Mouse (Mus musculus): ENCODE data around the gene Mpnd. TPM values are rescaled to one million over a fixed set of nuclear protein-coding genes. Genes with fewer than 3 reads are reported as not detected.

Mpnd gene
- polyA plus RNA-seq, 1 experiment: 424 TPM

DNA sequence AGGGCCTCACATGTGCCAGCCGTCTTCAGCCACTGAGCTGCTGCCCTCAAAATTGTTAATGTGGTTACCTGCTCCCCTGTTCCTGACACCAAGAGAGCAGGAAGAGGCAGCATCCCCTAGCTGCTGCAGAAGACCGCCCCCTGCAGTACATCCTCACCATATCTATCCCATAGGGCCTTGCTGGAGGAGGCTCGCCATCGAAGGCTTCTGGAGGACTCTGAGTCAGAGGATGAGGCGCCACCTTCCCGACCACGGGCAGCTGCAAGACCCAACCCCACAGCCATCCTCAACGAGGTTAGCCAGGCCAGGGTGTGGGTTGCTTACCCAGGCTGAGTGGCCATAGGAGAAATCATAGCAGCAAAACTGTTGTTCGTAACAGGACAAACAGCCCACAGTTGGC, 40.5 kb upstream of the Mpnd start:
- peaks cover 3% of the 10 kb centered on the region; the same call in 1 of the 2 replicates for H3K27me3 ChIP-seq (ENCODE audit: control insufficient read depth, insufficient read depth, low read length)
- peaks cover 44% of the 10 kb centered on the region for H3K36me3 ChIP-seq (ENCODE audit: control insufficient read depth, insufficient read depth, low read length)
- peaks cover under 1% of the 10 kb centered on the region; the same call in 1 of the 2 replicates for H3K4me1 ChIP-seq (ENCODE audit: control insufficient read depth, insufficient read depth, insufficient read length, low read length)
- no peak overlapping the region for H3K27ac ChIP-seq (ENCODE audit: insufficient read depth, low read depth, low read length)
- TF ChIP-seq CTCF (IDR thresholded peaks at IDR 0.05; ENCODE audit: extremely low read depth, insufficient read length, insufficient replicate concordance, low read depth, low read length): no peak
- no peak for TF ChIP-seq POLR2A (IDR thresholded peaks at IDR 0.05; ENCODE audit: low read depth, low read length)
- WGBS: 87% methylated on average over 9 of the region's 9 CpGs
- no peak overlapping the region for H3K4me3 ChIP-seq (ENCODE audit: low read depth, low read length)

DNA sequence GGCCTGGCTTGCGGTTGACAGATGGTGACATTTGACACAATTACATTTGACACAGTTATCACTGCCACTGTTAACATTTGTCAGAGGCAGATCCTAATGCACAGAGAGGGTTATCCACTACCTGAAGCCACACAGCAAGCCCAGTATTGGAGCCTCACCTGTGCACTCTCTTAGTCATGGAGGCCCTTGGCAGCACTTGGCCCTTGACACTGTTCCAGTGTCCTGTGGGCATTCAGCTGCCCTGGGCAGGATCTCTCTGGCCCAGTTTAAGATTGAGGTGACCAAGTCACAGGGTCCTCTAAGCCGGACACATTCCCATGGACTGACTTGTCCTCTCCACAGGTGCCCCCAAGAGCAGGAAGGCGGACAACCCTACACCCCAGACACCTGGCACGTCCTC, 38.3 kb upstream of the Mpnd start:
- no peak for TF ChIP-seq CTCF (IDR thresholded peaks at IDR 0.05; ENCODE audit: extremely low read depth, insufficient read length, insufficient replicate concordance, low read depth, low read length)
- no peak for TF ChIP-seq POLR2A (IDR thresholded peaks at IDR 0.05; ENCODE audit: low read depth, low read length)
- WGBS: 95% methylated on average over 4 of the region's 4 CpGs
- H3K4me1 ChIP-seq (ENCODE audit: control insufficient read depth, insufficient read depth, insufficient read length, low read length): peaks cover 4% of the 10 kb centered on the region; the same call in 1 of the 2 replicates
- H3K27ac ChIP-seq (ENCODE audit: insufficient read depth, low read depth, low read length): no peak overlapping the region
- peaks cover 21% of the 10 kb centered on the region for H3K27me3 ChIP-seq (ENCODE audit: control insufficient read depth, insufficient read depth, low read length)
- peaks cover 39% of the 10 kb centered on the region for H3K36me3 ChIP-seq (ENCODE audit: control insufficient read depth, insufficient read depth, low read length)
- H3K4me3 ChIP-seq (ENCODE audit: low read depth, low read length): no peak overlapping the region

DNA sequence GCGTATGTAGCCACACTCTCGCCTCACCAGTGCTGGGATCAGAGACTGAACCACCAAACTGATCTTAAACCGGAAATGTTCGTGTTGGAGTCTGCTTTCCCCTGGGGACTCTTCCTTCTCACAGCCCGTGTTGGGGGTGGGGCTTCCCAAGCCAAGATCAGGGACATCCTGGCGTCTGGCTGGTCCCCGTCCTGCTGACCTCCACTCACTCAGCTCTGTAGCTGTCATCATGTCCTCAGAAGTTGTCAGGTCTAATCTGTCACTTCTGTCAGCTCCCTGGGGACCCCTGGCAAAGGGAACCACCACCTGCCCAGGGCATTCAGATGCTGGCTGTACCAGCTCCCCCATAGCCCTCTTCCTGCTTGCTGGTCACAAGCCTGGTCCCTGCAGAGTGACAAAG, 37.3 kb upstream of the Mpnd start:
- WGBS: 72% methylated on average over 7 of the region's 7 CpGs
- Histone ChIP-seq H3K36me3 (ENCODE audit: control insufficient read depth, insufficient read depth, low read length) (peaks cover 37% of the 10 kb centered on the region), H3K27ac (ENCODE audit: insufficient read depth, low read depth, low read length) (no peak overlapping the region), H3K4me3 (ENCODE audit: low read depth, low read length) (no peak overlapping the region), H3K27me3 (ENCODE audit: control insufficient read depth, insufficient read depth, low read length) (peaks cover 21% of the 10 kb centered on the region), H3K4me1 (ENCODE audit: control insufficient read depth, insufficient read depth, insufficient read length, low read length) (peaks cover 4% of the 10 kb centered on the region; the same call in 1 of the 2 replicates)
- no peak for TF ChIP-seq CTCF (IDR thresholded peaks at IDR 0.05; ENCODE audit: extremely low read depth, insufficient read length, insufficient replicate concordance, low read depth, low read length)
- no peak for TF ChIP-seq POLR2A (IDR thresholded peaks at IDR 0.05; ENCODE audit: low read depth, low read length)

DNA sequence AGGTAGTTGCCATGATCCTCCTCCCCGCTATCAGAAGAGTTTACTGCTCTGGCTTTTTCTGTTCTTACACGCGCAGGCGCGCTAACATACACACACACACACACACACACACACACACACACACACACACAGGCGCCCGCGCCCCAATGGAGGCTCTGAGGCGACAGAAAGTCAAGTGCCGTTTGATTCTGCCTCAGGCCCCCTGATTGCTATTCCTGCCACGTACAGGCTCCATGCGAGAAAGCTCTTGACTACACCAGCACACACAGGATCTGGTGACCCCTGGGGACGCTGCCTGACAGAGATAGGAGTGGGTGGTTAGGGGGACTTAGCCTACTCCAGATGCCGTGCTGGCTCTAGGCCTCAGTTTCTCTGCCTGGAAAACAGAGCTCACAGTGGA, 36.0 kb upstream of the Mpnd start:
- 34% methylated on average over 14 of the region's 14 CpGs for WGBS
- peaks cover 21% of the 10 kb centered on the region for H3K27me3 ChIP-seq (ENCODE audit: control insufficient read depth, insufficient read depth, low read length)
- H3K4me3 ChIP-seq (ENCODE audit: low read depth, low read length): no peak overlapping the region
- H3K36me3 ChIP-seq (ENCODE audit: control insufficient read depth, insufficient read depth, low read length): peaks cover 28% of the 10 kb centered on the region
- no peak overlapping the region for H3K27ac ChIP-seq (ENCODE audit: insufficient read depth, low read depth, low read length)
- no peak for TF ChIP-seq CTCF (IDR thresholded peaks at IDR 0.05; ENCODE audit: extremely low read depth, insufficient read length, insufficient replicate concordance, low read depth, low read length)
- TF ChIP-seq POLR2A (IDR thresholded peaks at IDR 0.05; ENCODE audit: low read depth, low read length): no peak
- peaks cover 4% of the 10 kb centered on the region; the same call in 1 of the 2 replicates for H3K4me1 ChIP-seq (ENCODE audit: control insufficient read depth, insufficient read depth, insufficient read length, low read length)

DNA sequence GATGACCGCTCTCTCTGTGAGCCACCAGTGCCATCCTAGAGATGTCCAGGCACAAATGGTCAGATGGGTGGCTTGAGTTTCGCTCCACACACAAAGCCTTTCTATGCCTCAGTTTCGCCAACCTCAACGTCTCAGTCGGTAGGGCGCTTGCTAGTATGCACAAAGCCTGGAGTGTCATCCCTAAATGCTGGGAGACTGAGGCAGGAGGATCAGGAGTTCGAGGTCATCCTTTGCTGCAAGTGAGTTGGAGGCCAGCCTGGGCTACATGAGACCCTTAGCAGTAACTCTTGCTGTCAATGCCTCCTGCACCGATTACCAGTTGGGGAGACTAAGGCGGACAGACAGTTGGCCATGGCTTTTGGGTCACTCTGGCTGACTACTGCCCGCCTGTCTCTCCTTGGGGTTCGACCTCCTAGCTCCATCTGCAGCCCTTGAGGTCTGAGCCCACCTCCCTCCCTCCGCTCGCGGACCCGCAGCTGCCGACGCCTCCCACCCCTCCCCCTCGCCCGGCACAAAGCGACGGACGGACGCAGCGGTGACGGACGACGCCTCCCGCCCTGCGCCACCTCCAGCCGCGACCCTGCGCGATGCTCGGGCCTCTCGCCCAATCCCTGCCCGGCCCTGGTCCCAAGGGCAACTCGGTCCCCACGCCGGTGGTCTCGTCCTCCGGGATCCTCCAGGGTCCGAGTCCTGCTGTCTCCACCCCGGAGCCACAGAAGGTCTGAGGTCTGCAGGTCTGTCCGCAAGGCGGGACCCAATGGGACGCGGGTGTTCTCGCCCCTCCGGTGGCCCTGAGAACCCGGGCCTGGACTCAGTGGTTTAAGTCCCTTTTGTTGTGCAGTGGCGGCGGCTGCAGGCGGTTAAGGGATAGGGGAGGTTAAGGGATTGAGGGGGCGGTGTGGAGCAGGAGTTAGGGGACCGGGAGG, 35.3 kb upstream of the Mpnd start, which contains the start of gene Shd:
Gene Shd (plus strand): TSS at position 502 of the 926 bp plus-strand sequence.
- 10% methylated on average over 55 of the region's 55 CpGs for WGBS
- H3K27ac ChIP-seq (ENCODE audit: insufficient read depth, low read depth, low read length): no peak within 1 kb of the TSS

DNA sequence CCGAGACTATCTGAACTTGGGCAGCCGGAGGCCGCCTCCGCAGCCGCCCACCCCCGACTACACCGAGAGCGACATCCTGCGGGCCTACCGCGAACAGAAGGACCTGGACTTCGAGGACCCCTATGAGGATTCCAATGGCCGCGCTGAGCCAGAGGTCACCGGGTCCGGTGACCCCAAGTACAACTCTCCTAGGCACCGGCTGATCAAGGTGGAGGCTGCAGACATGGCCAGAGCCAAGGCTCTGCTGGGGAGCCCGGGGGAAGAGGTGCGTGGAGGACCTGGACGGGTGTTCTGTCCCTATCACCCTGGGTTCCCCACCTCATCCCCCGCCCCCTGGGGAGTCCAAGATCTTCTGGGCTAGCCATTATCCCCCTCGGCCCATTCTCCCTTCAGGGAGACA, 34.1 kb upstream of the Mpnd start:
- Histone ChIP-seq H3K4me3 (ENCODE audit: low read depth, low read length) (no peak overlapping the region), H3K27ac (ENCODE audit: insufficient read depth, low read depth, low read length) (no peak overlapping the region), H3K4me1 (ENCODE audit: control insufficient read depth, insufficient read depth, insufficient read length, low read length) (peaks cover 9% of the 10 kb centered on the region), H3K27me3 (ENCODE audit: control insufficient read depth, insufficient read depth, low read length) (peaks cover 21% of the 10 kb centered on the region), H3K36me3 (ENCODE audit: control insufficient read depth, insufficient read depth, low read length) (peaks cover 13% of the 10 kb centered on the region; the same call in 1 of the 2 replicates)
- 61% methylated on average over 22 of the region's 22 CpGs for WGBS
- TF ChIP-seq CTCF (IDR thresholded peaks at IDR 0.05; ENCODE audit: extremely low read depth, insufficient read length, insufficient replicate concordance, low read depth, low read length): no peak
- TF ChIP-seq POLR2A (IDR thresholded peaks at IDR 0.05; ENCODE audit: low read depth, low read length): no peak

More for the DNA sequence above, 35.3 kb upstream of the Mpnd start, which contains the start of gene Shd:
- Histone ChIP-seq H3K4me3 (ENCODE audit: low read depth, low read length) (peak within 1 kb of the TSS; percentile 56), H3K27me3 (ENCODE audit: control insufficient read depth, insufficient read depth, low read length) (peaks cover 21% of the 10 kb centered on the region), H3K4me1 (ENCODE audit: control insufficient read depth, insufficient read depth, insufficient read length, low read length) (peaks cover 4% of the 10 kb centered on the region; the same call in 1 of the 2 replicates), H3K36me3 (ENCODE audit: control insufficient read depth, insufficient read depth, low read length) (peaks cover 22% of the 10 kb centered on the region)
- TF ChIP-seq CTCF (IDR thresholded peaks at IDR 0.05; ENCODE audit: extremely low read depth, insufficient read length, insufficient replicate concordance, low read depth, low read length) (no peak), POLR2A (IDR thresholded peaks at IDR 0.05; ENCODE audit: low read depth, low read length) (no peak)

DNA sequence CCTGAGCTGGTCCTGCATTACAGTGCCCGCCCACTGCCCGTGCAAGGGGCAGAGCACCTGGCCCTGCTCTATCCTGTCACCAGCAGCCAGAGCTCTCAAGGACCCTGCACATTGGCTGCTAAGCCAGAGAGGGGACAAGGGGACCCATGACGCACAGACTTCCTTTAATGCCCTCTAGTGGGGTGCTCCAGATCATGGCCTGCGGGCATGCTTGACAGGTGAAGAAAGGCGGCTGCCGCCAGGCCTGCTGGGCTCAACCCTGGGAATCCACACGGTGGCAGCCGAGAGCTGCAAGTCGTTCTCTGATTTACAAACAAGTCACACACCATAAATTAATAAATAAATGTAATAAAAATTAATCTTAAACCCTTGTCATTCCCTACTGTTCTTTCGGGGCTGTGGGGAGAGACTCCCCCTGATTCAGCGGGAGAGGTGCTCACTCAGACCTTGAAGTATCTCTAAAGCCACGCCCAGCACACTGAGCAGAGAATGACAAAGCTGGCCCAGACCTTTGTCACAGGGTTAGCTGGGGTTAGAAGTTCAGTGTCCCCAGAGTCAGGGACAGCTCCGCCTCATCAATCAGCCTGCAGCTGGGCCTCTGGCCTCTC, 29.2 kb upstream of the Mpnd start:
- no peaks in the 10 kb centered on the region for H3K36me3 ChIP-seq (ENCODE audit: control insufficient read depth, insufficient read depth, low read length)
- H3K4me1 ChIP-seq (ENCODE audit: control insufficient read depth, insufficient read depth, insufficient read length, low read length): peaks cover 12% of the 10 kb centered on the region
- H3K27me3 ChIP-seq (ENCODE audit: control insufficient read depth, insufficient read depth, low read length): peaks cover 4% of the 10 kb centered on the region
- no peak overlapping the region for H3K4me3 ChIP-seq (ENCODE audit: low read depth, low read length)
- TF ChIP-seq CTCF (IDR thresholded peaks at IDR 0.05; ENCODE audit: extremely low read depth, insufficient read length, insufficient replicate concordance, low read depth, low read length): peak; percentile 87
- TF ChIP-seq POLR2A (IDR thresholded peaks at IDR 0.05; ENCODE audit: low read depth, low read length): no peak
- peak overlapping the region; percentile 75 for H3K27ac ChIP-seq (ENCODE audit: insufficient read depth, low read depth, low read length)
- WGBS: 13% methylated on average over 13 of the region's 13 CpGs
